Mouse (Mus musculus) cerebellum, adult (tissue): ENCODE results near the gene Syt16.

Experiments used
- ATAC-seq: cut with Nextera tagmentation; 2 replicates; pipeline ENCODE4 v1.9.2; 2017; ENCODE audit warnings: mild to moderate bottlenecking, moderate library complexity, mixed read lengths; ENCODE audit not compliant: insufficient number of reproducible peaks, low FRiP score, low TSS enrichment

The Syt16 gene

DNA sequence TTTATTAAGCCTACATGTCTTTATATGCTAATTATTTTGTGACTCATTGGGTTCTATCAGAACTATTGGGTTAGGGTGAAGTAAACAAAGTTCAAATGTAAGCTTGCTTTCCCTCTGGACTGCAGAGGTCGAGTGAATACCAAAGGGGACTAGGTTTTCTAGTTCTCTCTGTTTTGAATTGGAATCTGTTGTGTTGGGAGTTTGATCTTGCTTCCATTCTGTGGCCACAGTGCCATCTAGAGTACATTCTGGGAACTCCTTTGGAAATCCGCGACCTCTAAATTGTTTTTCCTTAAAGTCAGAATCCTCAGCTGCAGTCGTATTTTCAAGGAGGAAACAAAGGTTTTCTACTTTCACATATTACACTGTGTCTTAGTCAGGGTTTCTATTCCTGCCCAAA is 296.2 kb downstream of the Syt16 start:
- peak; percentile 64; the same call in 1 of the 2 replicates for ATAC-seq

DNA sequence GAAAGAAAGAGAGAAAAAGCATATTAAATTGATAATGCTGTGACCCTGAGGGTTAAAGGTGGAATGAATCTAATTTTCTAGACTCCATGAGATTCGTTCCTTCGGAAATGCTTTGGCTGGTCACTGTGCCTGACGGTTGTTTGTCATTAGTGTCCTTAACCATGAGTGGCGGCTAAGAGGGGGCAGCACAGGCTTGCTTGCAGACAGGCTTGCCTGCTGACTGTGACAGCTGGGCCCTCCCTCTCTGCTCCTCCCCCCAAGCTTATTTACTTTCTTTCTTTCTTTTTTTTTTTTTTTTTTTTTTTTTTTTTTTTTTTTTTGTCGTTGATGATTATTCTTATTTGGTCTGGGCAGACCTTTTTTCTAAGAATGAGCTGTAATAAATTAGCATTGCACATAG is 298.9 kb downstream of the Syt16 start:
- ATAC-seq = no peak

GRCm38 (mm10) chr12:74301559-74301958 is 304.1 kb downstream of the Syt16 start:
- no peak for ATAC-seq

DNA sequence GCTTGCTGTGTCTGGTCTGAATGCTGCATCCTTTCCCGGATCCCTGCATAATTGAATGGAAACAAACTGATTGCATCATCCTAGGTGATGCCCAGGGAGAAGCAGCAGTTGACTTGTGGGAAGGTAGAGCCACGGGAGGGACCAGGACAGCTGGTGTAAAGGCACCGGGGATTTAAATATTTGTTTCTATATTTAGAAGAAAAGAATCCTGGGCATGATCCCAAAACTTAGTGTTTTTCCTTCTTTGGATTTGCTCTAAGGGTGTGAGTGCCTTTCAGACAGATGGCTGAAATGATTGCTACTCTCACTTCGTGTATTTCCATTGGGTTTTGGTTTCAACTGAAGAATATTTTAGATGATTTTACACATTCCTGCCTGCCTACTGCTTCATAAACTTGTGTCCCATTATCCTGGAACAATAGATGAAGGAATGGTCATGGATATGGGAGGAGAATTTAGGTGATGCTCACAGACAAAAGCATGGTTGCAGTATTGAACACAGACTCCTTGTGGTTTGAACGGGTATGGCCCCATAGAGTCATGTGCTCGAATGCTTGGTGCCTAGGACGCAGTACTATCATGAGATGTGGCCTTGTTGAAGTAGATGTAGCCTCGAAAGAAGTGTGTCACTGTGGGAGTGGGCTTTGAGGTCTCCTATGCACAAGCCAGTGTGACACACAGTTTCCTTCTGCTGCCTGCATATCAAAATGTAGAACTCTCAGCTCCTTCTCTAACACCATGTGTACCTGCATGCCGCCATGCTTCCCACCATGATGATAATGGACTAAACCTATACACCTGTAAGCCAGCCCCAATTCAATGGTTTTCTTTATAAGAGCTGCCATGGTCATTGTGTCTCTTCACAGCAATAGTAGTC is 306.2 kb downstream of the Syt16 start:
- peak; percentile 40; the same call in 1 of the 2 replicates for ATAC-seq

DNA sequence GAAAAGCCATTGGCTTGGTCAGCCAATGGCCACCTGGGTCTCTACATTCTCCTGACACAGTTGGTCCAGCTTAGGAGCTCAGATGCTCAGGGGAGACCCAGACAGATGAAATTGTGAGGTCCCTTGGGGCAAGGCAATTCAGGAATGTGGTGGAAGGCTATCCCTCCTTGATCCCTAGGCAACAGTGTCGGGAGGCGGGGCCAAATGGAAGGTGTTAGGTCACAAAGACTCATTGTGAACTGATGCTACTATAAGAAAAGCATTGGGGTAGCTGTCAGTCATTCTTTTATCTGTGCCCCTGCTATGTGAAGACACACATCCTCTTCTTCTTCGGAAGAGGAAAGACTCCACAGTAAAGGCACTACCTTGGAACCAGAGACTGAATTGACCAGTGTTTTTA is 315.1 kb downstream of the Syt16 start:
- ATAC-seq = no peak

GRCm38 (mm10) chr12:74315221-74315620 is 317.8 kb downstream of the Syt16 start:
- no peak for ATAC-seq

- peak; percentile 59 for ATAC-seq
Observed at GRCm38 (mm10) chr12:74316344-74316973, 319.0 kb downstream of the Syt16 start, which contains the start of gene Gm11042. Gm11042 (minus strand) TSS chr12:74316394.

GRCm38 (mm10) chr12:74316989-74317759 is 319.7 kb downstream of the Syt16 start:
- ATAC-seq = peak; percentile 95

DNA sequence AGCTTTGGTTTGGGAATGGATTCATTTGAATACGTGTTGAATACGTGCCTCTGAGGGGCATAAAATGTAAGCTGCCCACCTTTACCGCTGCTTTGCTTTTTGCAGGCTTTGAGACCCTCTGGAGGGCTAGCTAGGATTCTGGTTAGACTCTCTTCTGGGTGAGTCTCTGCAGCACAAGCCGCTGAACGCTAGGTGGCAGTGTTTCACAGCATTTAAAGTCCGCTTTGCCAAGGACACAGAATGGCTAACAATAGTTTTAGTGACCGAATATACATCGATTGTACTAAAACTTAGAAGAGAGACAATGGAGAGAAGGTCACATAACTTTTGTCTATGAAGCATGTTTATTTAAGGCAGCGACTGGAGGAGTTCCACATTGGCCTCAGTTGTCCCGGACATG is 322.9 kb downstream of the Syt16 start:
- no peak for ATAC-seq

DNA sequence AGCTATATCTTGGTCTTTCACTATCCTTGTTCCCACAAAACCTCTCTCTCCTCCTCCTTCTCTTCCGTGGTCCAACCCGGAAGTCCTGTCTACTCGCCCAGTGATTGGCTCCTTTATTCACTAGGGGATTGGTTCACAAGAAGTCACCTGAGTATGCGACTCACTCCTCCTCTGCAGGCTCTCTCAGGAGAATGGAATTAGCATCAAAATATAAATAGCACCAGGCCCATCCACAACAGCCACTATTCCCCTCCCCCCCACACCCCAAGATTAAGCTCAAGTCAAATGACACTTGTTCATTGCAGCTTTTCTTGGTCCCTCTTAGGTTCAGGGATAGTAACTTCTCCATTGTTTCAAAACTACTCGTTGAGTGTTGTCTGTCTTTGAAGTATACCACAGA is 324.5 kb downstream of the Syt16 start:
- ATAC-seq = no peak
